Mouse (Mus musculus): ENCODE measurements around the gene Cenpf. TPM values are rescaled to one million over a fixed set of nuclear protein-coding genes. Genes with fewer than 3 reads are reported as not detected.

The Cenpf gene
- polyA plus RNA-seq, 1 experiment, result 10.9 TPM

- TF ChIP-seq POLR2A (IDR thresholded peaks at IDR 0.05; ENCODE audit: borderline replicate concordance, extremely low read depth, insufficient read depth, insufficient read length, poor library complexity, severe bottlenecking) (no peak), CTCF (IDR thresholded peaks at IDR 0.05; ENCODE audit: borderline replicate concordance, extremely low read depth, insufficient read depth, insufficient read length) (no peak)
- DNase-seq (ENCODE audit: low read depth), result no peak
Observed at GRCm38 (mm10) chr1:189597096-189597495, 90.8 kb downstream of the Cenpf start.

Other genes with a start within 250 kb of the Cenpf start
- 2.4 and 4.9 TPM in 2 replicates for gene Ptpn14, start 40.2 kb upstream of the Cenpf start, polyA plus RNA-seq (2012; rRNA removed)
- gene Smyd2, start 234.3 kb upstream of the Cenpf start, polyA plus RNA-seq (2012; rRNA removed), result 70.1 and 84.7 TPM in 2 replicates